Mouse (Mus musculus) CD4-positive, CD25-positive, alpha-beta regulatory T cell, adult 9 weeks (primary cell): Measurements from ENCODE around the gene Zfp454. TPM values are rescaled to one million over a fixed set of nuclear protein-coding genes. Genes with fewer than 3 reads are reported as not detected.

ENCODE experiments used
- polyA plus RNA-seq: library from polyadenylated mRNA; unstranded; fragments of 100-300 nt; shearing (Covaris generic); gene quantifications from one replicate; pipeline ENCODE4 v1.2.1, GENCODE M21; 2017

Gene Zfp454
- not detected for polyA plus RNA-seq

DNA sequence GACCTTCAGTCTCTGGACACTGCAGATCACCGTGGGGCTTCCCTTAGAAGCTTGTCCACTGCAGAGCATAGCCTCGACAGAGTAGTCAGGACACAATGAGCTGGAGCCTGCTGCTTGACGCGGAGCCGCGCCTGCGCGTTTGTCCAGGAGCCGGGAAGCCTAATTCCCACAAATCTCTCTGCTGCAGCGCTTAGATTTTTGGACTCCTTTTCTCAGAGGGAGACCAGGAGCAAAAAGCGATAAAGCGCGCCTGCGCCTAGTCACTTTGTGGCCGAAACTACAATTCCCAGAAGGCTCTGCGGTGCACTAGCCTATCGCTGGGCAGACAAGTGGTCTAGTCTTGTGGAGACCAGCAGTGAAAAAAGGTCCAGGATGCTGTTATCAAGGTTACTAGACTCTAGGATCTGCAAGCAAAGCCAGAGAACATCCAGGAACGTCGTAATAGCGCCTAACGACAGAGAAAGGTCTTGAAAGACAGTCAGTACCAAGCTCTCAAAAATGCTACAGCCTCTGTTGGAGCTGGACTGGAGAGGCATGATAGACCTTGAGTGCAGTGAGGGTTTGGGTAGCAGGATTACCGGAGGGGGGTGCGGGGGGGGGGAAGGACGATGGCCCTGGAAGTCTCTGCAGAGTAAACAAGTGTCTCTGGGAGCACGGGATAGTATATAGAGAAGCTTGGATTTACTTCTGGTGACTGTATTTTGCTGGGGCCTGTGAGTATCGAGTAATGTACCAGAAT lies at the start of gene Zfp454:
Zfp454 (minus strand) TSS at position 262 of the 739 bp plus-strand sequence.

GRCm38 (mm10) chr11:50931451-50931866 lies 44.0 kb upstream of the Zfp454 start, which contains the start of gene Zfp354b:
TSS of gene Zfp354b (minus strand) at chr11:50931633.

DNA sequence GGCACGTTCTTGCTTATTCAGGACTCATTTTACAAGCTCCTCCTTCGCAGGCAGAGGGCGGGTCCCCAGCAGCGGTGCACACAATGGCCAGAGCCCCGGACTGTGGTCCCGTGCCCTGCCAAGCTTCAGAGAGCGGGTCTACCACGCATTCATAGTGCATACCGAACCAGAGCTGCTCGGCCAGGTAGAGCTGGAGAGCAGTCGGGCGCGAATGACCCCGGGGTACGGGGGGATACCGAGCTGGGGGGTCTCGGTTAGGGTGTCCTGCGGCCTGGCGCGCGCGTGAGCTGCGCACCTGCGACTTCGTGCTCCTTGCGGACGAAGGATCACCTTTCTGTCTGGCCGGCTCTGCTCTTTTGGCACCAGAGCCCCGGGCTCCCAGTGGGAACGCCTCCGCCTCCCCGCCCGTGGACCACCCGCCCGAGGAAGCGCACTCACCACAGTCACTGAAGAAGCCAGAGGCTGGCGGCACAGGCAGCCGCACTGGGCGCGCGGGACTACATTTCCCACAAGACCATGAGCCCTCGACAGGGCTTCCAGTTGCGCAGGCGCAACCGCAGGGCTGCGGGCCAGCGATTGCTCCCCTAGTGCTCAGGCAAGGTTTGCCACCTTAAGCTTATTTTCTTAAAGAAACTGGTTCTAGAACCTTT lies 28.3 kb upstream of the Zfp454 start, which contains the start of gene Zfp2:
Zfp2 (minus strand) TSS at position 495 of the 650 bp plus-strand sequence.

DNA sequence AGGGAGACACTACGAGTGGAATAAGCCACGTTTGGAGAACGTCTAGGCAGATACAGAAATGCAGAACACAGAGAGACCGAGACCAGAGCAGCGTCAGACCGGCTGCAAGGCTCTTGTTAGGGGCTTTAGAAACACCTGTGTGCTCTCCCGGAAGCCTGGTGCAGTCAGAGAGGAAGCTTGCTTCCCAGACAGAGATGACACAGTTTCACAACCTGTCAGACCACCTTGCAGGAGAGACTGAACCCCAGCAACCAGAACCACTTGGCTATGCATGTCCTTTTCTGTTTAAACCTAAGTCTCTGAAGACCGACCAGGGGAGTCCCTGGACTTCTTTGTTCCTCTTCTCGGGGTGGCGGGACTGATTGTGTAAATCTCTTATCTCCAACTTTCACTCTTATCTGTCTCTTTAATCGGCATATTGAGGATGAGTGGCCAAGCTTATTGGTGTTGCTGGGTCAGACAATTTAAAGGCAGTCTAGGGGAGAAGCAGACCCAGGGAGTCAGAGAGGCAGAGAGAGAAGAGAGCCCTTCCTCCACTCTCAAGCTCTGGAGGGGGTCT lies 37.2 kb downstream of the Zfp454 start, which contains the start of gene Grm6:
Grm6 (plus strand) TSS at position 509 of the 559 bp plus-strand sequence.

GRCm38 (mm10) chr11:50841023-50841735 lies 46.3 kb downstream of the Zfp454 start, which contains the start of gene Zfp879:
TSS of gene Zfp879 (minus strand) at chr11:50841552.

GRCm38 (mm10) chr11:50827010-50827953 lies 60.2 kb downstream of the Zfp454 start, which contains the start of gene Zfp354c:
TSS of gene Zfp354c (minus strand) at chr11:50827724.

Other genes with a start within 250 kb of the Zfp454 start
- gene Zfp354c, start 59.9 kb downstream of the Zfp454 start, polyA plus RNA-seq: 5.2 TPM
- not detected for gene Zfp879, start 46.1 kb downstream of the Zfp454 start, polyA plus RNA-seq
- 0.14 TPM for gene Grm6, start 37.0 kb downstream of the Zfp454 start, polyA plus RNA-seq
- 2.6 TPM for gene Zfp2, start 28.5 kb upstream of the Zfp454 start, polyA plus RNA-seq
- not detected for gene Zfp354b, start 44.0 kb upstream of the Zfp454 start, polyA plus RNA-seq
- not detected for gene 4933414I15Rik, start 56.1 kb upstream of the Zfp454 start, polyA plus RNA-seq
- gene Prop1, start 66.1 kb upstream of the Zfp454 start, polyA plus RNA-seq: not detected
- not detected for gene Olfr1378, start 78.9 kb upstream of the Zfp454 start, polyA plus RNA-seq
- gene Olfr1377, start 94.3 kb upstream of the Zfp454 start, polyA plus RNA-seq: not detected
- not detected for gene Olfr51, start 115.9 kb upstream of the Zfp454 start, polyA plus RNA-seq
- gene Olfr54, start 126.6 kb upstream of the Zfp454 start, polyA plus RNA-seq: not detected
- gene Olfr1375, start 160.5 kb upstream of the Zfp454 start, polyA plus RNA-seq: not detected
- not detected for gene Zfp354a, start 171.6 kb upstream of the Zfp454 start, polyA plus RNA-seq